Mouse (Mus musculus) forebrain, embryonic 11.5 days (tissue): ENCODE results near the gene Safb. TPM values are rescaled to one million over a fixed set of nuclear protein-coding genes. Genes with fewer than 3 reads are reported as not detected.

Experiments used
- ATAC-seq: fragments of 200-750 bp; cut with Nextera tagmentation; replicated peaks from 2 replicates; pipeline ENCODE4 v1.8.0; 2017; ENCODE audit warnings: moderate TSS enrichment; ENCODE audit not compliant: low FRiP score
- DNase-seq: peaks from one replicate; pipeline ENCODE4 v3.0.0-alpha.2; 2017; ENCODE audit warnings: low spot score
- H3K27ac ChIP-seq: fragments of 300-500 bp; sonication (generic); 2 replicates; pipeline ENCODE4 v1.5.1; 2014; ENCODE audit warnings: low read depth, low read length
- H3K27me3 ChIP-seq: fragments of 300-500 bp; sonication (generic); 2 replicates; pipeline ENCODE4 v1.6.1; 2014; ENCODE audit warnings: mild to moderate bottlenecking, low read length, mixed read lengths; ENCODE audit not compliant: control insufficient read depth, insufficient read depth
- H3K36me3 ChIP-seq: fragments of 300-500 bp; sonication (generic); 2 replicates; pipeline ENCODE4 v1.6.1; 2014; ENCODE audit warnings: mild to moderate bottlenecking, low read length, moderate library complexity, mixed read lengths; ENCODE audit not compliant: control insufficient read depth, insufficient read depth
- H3K4me1 ChIP-seq: fragments of 300-500 bp; sonication (generic); replicated peaks from 2 replicates; pipeline ENCODE4 v1.6.1; 2014; ENCODE audit warnings: low read length, mixed read lengths; ENCODE audit not compliant: control insufficient read depth, insufficient read depth
- H3K4me2 ChIP-seq: fragments of 300-500 bp; sonication (generic); 2 replicates; pipeline ENCODE4 v1.6.1; 2014; ENCODE audit warnings: low read depth, mild to moderate bottlenecking, low read length, moderate library complexity, mixed read lengths; ENCODE audit not compliant: severe bottlenecking
- H3K4me3 ChIP-seq: fragments of 300-500 bp; sonication (generic); 2 replicates; pipeline ENCODE4 v1.5.1; 2014; ENCODE audit warnings: low read depth, low read length
- H3K9ac ChIP-seq: fragments of 300-500 bp; sonication (generic); 2 replicates; pipeline ENCODE4 v1.6.1; 2014; ENCODE audit warnings: low read length
- H3K9me3 ChIP-seq: fragments of 300-500 bp; sonication (generic); 2 replicates; pipeline ENCODE4 v1.6.1; 2016; ENCODE audit warnings: low read length, mixed read lengths; ENCODE audit not compliant: control insufficient read depth
- WGBS: fragments of 180-500 bp; shearing (Covaris S2); extraction: QIAGEN DNeasy Blood & Tissue Kit; methylation state at CpG from one replicate; pipeline ENCODE4 v1.1.7; 2014; 5-methylcytosine and 5-hydroxymethylcytosine counted together
- polyA plus RNA-seq: library from polyadenylated mRNA; unstranded; fragments of >200 nt; fragmentation: Nextera tagmentation; extraction: Ambion mirVana; gene quantifications from 2 replicates; pipeline ENCODE4 v1.2.1, GENCODE M21; 2014

Gene Safb
- polyA plus RNA-seq, result 145 and 154 TPM in 2 replicates

- ATAC-seq (peak; percentile 95), DNase-seq (peak; percentile 99)
- WGBS, result under 1% methylated on average over 91 of the region's 101 CpGs
- Histone ChIP-seq H3K27ac (peak within 1 kb of the TSS; percentile 88), H3K9ac (peak within 1 kb of the TSS; percentile 88), H3K4me1 (peaks cover 28% of the 10 kb centered on the region), H3K27me3 (no peaks in the 10 kb centered on the region), H3K4me3 (peak within 1 kb of the TSS; percentile 93), H3K36me3 (peaks cover 27% of the 10 kb centered on the region), H3K9me3 (no peaks in the 10 kb centered on the region), H3K4me2 (peak within 1 kb of the TSS; percentile 91)
Measured at GRCm38 (mm10) chr17:56584257-56585130, at the start of gene Safb, which contains the start of gene Safb2. TSS of gene Safb (plus strand) at chr17:56584825. TSS of gene Safb2 (minus strand) at chr17:56584585.

- Histone ChIP-seq H3K9me3 (no peaks in the 10 kb centered on the region), H3K36me3 (no peaks in the 10 kb centered on the region), H3K4me3 (no peak overlapping the region), H3K9ac (no peak overlapping the region), H3K27ac (peak overlapping the region; percentile 2), H3K4me2 (no peak overlapping the region), H3K4me1 (peaks cover 4% of the 10 kb centered on the region; the same call in 1 of the 2 replicates), H3K27me3 (no peaks in the 10 kb centered on the region)
- DNase-seq (peak; percentile 50), ATAC-seq (0 out of 2 replicates have a peak, but pooled peaks have one; percentile 3)
- WGBS, result 38% methylated on average over 14 of the region's 14 CpGs
Measured at GRCm38 (mm10) chr17:56536192-56536591, 48.4 kb upstream of the Safb start.

DNA sequence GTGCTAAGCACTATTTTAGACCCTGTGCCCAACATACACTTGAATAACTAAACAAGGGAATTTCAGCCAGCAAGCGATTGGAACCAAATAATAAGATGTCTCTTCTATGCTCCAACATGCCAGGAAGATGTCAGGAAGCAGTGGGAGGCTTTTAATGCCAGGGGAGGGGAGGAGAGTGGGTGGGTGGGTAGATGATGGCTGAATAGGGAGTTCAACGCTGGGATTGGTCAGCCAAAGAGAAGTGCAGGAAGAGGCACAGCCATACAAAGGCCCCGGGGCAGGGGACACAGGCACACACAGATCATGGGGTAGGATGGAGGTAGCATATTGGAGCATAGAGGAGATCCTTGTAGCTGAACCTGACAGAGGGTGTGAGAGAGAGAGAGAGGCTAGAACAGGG, 47.8 kb upstream of the Safb start:
- no peak overlapping the region for H3K4me2 ChIP-seq
- no peaks in the 10 kb centered on the region for H3K27me3 ChIP-seq
- H3K4me1 ChIP-seq, result peaks cover 4% of the 10 kb centered on the region; the same call in 1 of the 2 replicates
- H3K36me3 ChIP-seq, result no peaks in the 10 kb centered on the region
- peak overlapping the region; percentile 25; the same call in 1 of the 2 replicates for H3K27ac ChIP-seq
- H3K4me3 ChIP-seq, result no peak overlapping the region
- 62% methylated on average over 3 of the region's 3 CpGs for WGBS
- H3K9ac ChIP-seq, result no peak overlapping the region
- no peaks in the 10 kb centered on the region for H3K9me3 ChIP-seq
- no peak for ATAC-seq
- peak; percentile 25 for DNase-seq

- Histone ChIP-seq H3K9ac (no peak overlapping the region), H3K27me3 (no peaks in the 10 kb centered on the region), H3K4me1 (peaks cover 4% of the 10 kb centered on the region; the same call in 1 of the 2 replicates), H3K4me3 (no peak overlapping the region), H3K27ac (peak overlapping the region; percentile 43), H3K36me3 (no peaks in the 10 kb centered on the region), H3K9me3 (no peaks in the 10 kb centered on the region), H3K4me2 (no peak overlapping the region)
- DNase-seq (peak; percentile 65), ATAC-seq (peak; percentile 57)
- WGBS, result 10% methylated on average over 8 of the region's 8 CpGs
Measured at GRCm38 (mm10) chr17:56537912-56538311, 46.7 kb upstream of the Safb start.

GRCm38 (mm10) chr17:56540562-56540975, 44.1 kb upstream of the Safb start:
- no peaks in the 10 kb centered on the region for H3K9me3 ChIP-seq
- 47% methylated on average over 6 of the region's 6 CpGs for WGBS
- H3K27ac ChIP-seq, result no peak overlapping the region
- no peak overlapping the region for H3K4me2 ChIP-seq
- H3K4me1 ChIP-seq, result peaks cover 4% of the 10 kb centered on the region; the same call in 1 of the 2 replicates
- no peak overlapping the region for H3K9ac ChIP-seq
- no peaks in the 10 kb centered on the region for H3K27me3 ChIP-seq
- no peaks in the 10 kb centered on the region for H3K36me3 ChIP-seq
- DNase-seq (peak; percentile 59), ATAC-seq (no peak)
- no peak overlapping the region for H3K4me3 ChIP-seq

- Histone ChIP-seq H3K4me1 (peaks cover 7% of the 10 kb centered on the region), H3K36me3 (no peaks in the 10 kb centered on the region), H3K4me3 (no peak overlapping the region), H3K9me3 (no peaks in the 10 kb centered on the region), H3K4me2 (no peak overlapping the region), H3K27ac (peak overlapping the region; percentile 15; the same call in 1 of the 2 replicates), H3K27me3 (no peaks in the 10 kb centered on the region), H3K9ac (no peak overlapping the region)
- peak; percentile 52 for DNase-seq
- ATAC-seq, result no peak
- 25% methylated on average over 8 of the region's 8 CpGs for WGBS
Measured at GRCm38 (mm10) chr17:56542736-56543135, 41.9 kb upstream of the Safb start.

DNA sequence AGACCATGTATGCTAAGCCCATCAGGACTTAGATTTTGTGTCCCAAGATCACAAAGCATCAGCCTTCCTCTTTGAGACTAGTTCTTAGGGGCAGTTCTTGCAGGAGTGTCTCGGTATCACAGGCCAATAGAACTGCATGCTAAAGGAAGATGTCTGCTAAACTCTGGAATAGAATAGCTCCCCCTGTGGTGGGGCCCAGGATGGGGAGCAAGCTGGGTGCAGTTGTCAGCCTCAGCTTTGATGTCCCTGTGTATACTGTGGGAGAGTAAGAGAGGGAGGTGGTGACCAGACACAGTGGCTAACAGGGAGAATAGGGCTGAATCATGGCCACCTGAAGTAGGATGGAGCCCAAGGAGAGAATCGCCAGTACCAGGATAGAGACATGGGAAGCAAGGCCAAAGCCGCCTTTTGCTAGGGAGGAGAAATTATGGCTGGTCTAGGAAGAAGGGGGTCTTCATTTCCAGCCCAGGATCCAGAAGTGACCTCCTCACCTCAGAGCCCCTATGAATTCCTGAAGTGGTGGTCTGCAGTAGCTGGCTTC, 40.9 kb upstream of the Safb start:
- DNase-seq (peak; percentile 33), ATAC-seq (no peak)
- Histone ChIP-seq H3K36me3 (no peaks in the 10 kb centered on the region), H3K4me3 (no peak overlapping the region), H3K27ac (no peak overlapping the region), H3K4me2 (no peak overlapping the region), H3K4me1 (peaks cover 3% of the 10 kb centered on the region), H3K27me3 (no peaks in the 10 kb centered on the region), H3K9me3 (no peaks in the 10 kb centered on the region), H3K9ac (no peak overlapping the region)
- WGBS, result 77% methylated on average over 3 of the region's 3 CpGs

DNA sequence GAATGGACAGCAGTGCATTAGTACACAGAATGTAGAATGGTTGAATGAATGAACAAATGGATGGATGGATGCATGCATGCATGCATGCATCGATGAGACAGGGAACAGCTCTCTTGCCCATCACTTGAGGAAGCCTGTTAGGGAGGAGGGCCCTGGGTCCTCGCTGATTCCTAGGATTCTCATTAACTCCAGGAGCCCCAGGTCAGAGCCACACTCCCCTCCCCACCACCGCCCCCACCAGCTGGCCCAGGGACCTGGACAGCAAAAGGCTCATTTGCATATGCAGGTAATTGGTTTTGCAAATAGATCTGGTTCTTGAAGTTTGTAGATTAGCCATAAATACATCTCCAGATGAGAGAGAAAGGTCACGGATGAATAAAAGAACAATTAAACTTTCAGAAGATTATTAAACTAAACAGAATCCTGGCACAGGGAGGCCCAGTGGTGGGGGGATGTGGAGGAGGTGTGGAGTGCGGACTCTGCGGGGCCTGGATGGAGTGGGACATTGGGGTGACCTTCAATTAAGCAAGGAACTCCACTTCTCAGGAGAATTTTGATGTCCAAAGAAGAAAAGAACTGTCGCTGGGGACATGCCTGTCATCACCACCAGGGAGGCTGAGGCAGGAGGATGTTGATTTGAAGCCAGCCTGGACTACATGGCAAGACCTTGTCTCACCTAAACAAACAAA, 39.8 kb upstream of the Safb start:
- ATAC-seq (no peak), DNase-seq (peak; percentile 48)
- H3K36me3 ChIP-seq, result no peaks in the 10 kb centered on the region
- peaks cover 3% of the 10 kb centered on the region for H3K4me1 ChIP-seq
- H3K4me3 ChIP-seq, result no peak overlapping the region
- H3K27ac ChIP-seq, result no peak overlapping the region
- 73% methylated on average over 7 of the region's 7 CpGs for WGBS
- no peaks in the 10 kb centered on the region for H3K27me3 ChIP-seq
- no peak overlapping the region for H3K4me2 ChIP-seq
- no peak overlapping the region for H3K9ac ChIP-seq
- H3K9me3 ChIP-seq, result no peaks in the 10 kb centered on the region
